Comparison of ENCODE assay signal across 9 mouse cellular contexts in genomic region chr4:149373431-149373830, GRCm38 (mm10). TPM values are rescaled to one million over a fixed set of nuclear protein-coding genes. Genes with fewer than 3 reads are reported as not detected.
DNase-seq lines count a peak whose midpoint lies in the region; ATAC-seq and TF ChIP-seq lines count a peak whose summit lies in the region.
"Had no signal": no experiment of that assay in that cellular context is flagged by ENCODE, and none has a peak within 500 bp of the region (broad histone marks: within the 10 kb centered on the region; RNA-seq: fewer than 3 reads in every experiment).

No protein-coding gene starts in this region.

- no peak for TF ChIP-seq POLR2A in heart, adult 2 months (IDR thresholded peaks at IDR 0.05; ENCODE audit: insufficient read depth, low read depth, low read length)

- TF ChIP-seq EP300 in heart, adult 2 months (IDR thresholded peaks at IDR 0.05; ENCODE audit: insufficient read depth, low read depth, low read length) = no peak

- peak; percentile 34 to 58 for DNase-seq in heart, adult 2 months
- peak; percentile 36 for DNase-seq in urinary bladder, adult 2 months (ENCODE audit: low spot score)
- DNase-seq in urinary bladder, postnatal 10 days (ENCODE audit: low spot score) = no peak
- peak; percentile 59 for DNase-seq in embryo, embryonic 10 days (ENCODE audit: low spot score)
- peak; percentile 67 to 83 for DNase-seq in kidney, postnatal 25 days
- DNase-seq in naive thymus-derived CD4-positive, alpha-beta T cell, adult 2 months (ENCODE audit: low read depth) = peak; percentile 68
- peak; percentile 61 for DNase-seq in urinary bladder, postnatal 25 days (ENCODE audit: low spot score)

- TF ChIP-seq CTCF in heart, adult 2 months (IDR thresholded peaks at IDR 0.05) = peak; percentile 87

- no peak overlapping the region for H3K9ac ChIP-seq in heart, adult 2 months (ENCODE audit: low read depth, low read length)
- no peak overlapping the region for H3K9ac ChIP-seq in heart, embryonic 12.5 days
- H3K9ac ChIP-seq: stomach, embryonic 15.5 days had no signal

- WGBS in heart, adult 2 months = 65% methylated on average over 5 of the region's 5 CpGs
- 70% methylated on average over 5 of the region's 5 CpGs for WGBS in heart, embryonic 12.5 days

- H3K4me2 ChIP-seq in heart, embryonic 12.5 days = no peak overlapping the region
- H3K4me2 ChIP-seq: stomach, embryonic 15.5 days had no signal

- no peaks in the 10 kb centered on the region for H3K4me1 ChIP-seq in heart, adult 2 months (ENCODE audit: control insufficient read depth, insufficient read depth, low read length)
- no peaks in the 10 kb centered on the region for H3K4me1 ChIP-seq in heart, embryonic 12.5 days (replicated peaks)
- H3K4me1 ChIP-seq: stomach, embryonic 15.5 days had no signal

- H3K4me3 ChIP-seq in heart, adult 2 months = no peak overlapping the region
- no peak overlapping the region for H3K4me3 ChIP-seq in heart, embryonic 12.5 days
- H3K4me3 ChIP-seq: stomach, embryonic 15.5 days had no signal

- ATAC-seq in heart, embryonic 12.5 days (ENCODE audit: insufficient number of reproducible peaks, low FRiP score) = no peak

- intact Hi-C loops in heart, adult 2 months (cut with DNase I) = loop anchor here (2.0 to 10.0 kb wide), 3 partner anchors 71 to 241 kb away; no protein-coding TSS in a partner anchor

- no peaks in the 10 kb centered on the region for H3K36me3 ChIP-seq in heart, adult 2 months (ENCODE audit: control insufficient read depth, insufficient read depth, low read length)
- H3K36me3 ChIP-seq in heart, embryonic 12.5 days = peaks cover 91% of the 10 kb centered on the region

- no peak overlapping the region for H3K27ac ChIP-seq in heart, adult 2 months
- H3K27ac ChIP-seq in heart, embryonic 12.5 days (ENCODE audit: poor library complexity, severe bottlenecking) = no peak overlapping the region
- H3K27ac ChIP-seq: stomach, embryonic 15.5 days had no signal

- H3K27me3 ChIP-seq in heart, adult 2 months (ENCODE audit: control insufficient read depth, insufficient read depth, low read length) = no peaks in the 10 kb centered on the region
- no peaks in the 10 kb centered on the region for H3K27me3 ChIP-seq in heart, embryonic 12.5 days (replicated peaks)
- H3K27me3 ChIP-seq: stomach, embryonic 15.5 days had no signal

- no peaks in the 10 kb centered on the region for H3K79me2 ChIP-seq in heart, adult 2 months (replicated peaks; ENCODE audit: control insufficient read depth, insufficient read depth, low read length)

- H3K9me3 ChIP-seq in heart, embryonic 12.5 days (replicated peaks) = peaks cover 6% of the 10 kb centered on the region; the same call in 1 of the 2 replicates
- H3K9me3 ChIP-seq: stomach, embryonic 15.5 days had no signal

RNA-seq across cellular contexts. Expression of gene Ube4b, which starts 53.1 kb away (rescaled TPM):
- total RNA-seq in heart, adult 2 months (2021) = 10 to 100 TPM; 39.6 to 41.6 TPM
- 37.5 and 40.2 TPM in 2 replicates for polyA plus RNA-seq in heart, adult 2 months (2012; rRNA removed)
- polyA plus RNA-seq in heart, embryonic 12.5 days (2016; fragmentation: Nextera tagmentation; extraction: Ambion mirVana) = 50.3 and 58.3 TPM in 2 replicates
- 38.3 and 54.1 TPM in 2 replicates for polyA plus RNA-seq in urinary bladder, adult 2 months (2012; rRNA removed)
